Mouse (Mus musculus) heart, embryonic 16.5 days (tissue): Measurements from ENCODE around the gene 4930402H24Rik. TPM values are rescaled to one million over a fixed set of nuclear protein-coding genes. Genes with fewer than 3 reads are reported as not detected.

Experiments used
- ATAC-seq: fragments of 200-750 bp; cut with Nextera tagmentation; replicated peaks from 2 replicates; pipeline ENCODE4 v1.8.0; 2017; ENCODE audit warnings: moderate number of reproducible peaks; ENCODE audit not compliant: insufficient read depth, low FRiP score; ENCODE audit errors: extremely low read depth
- H3K27ac ChIP-seq: fragments of 300-500 bp; sonication (generic); 2 replicates; pipeline ENCODE4 v1.5.1; 2014; ENCODE audit warnings: mild to moderate bottlenecking, low read length, control low read depth, moderate library complexity
- H3K27me3 ChIP-seq: fragments of 300-500 bp; sonication (generic); 2 replicates; pipeline ENCODE4 v1.6.1; 2014; ENCODE audit warnings: low read length, mixed read lengths; ENCODE audit not compliant: control insufficient read depth, insufficient read depth
- H3K36me3 ChIP-seq: fragments of 300-500 bp; sonication (generic); 2 replicates; pipeline ENCODE4 v1.6.1; 2014; ENCODE audit not compliant: control insufficient read depth, insufficient read depth
- H3K4me1 ChIP-seq: fragments of 300-500 bp; sonication (generic); 2 replicates; pipeline ENCODE4 v1.6.1; 2014; ENCODE audit warnings: low read length, mixed read lengths; ENCODE audit not compliant: control insufficient read depth, insufficient read depth
- H3K4me2 ChIP-seq: fragments of 300-500 bp; sonication (generic); 2 replicates; pipeline ENCODE4 v1.6.1; 2014; ENCODE audit warnings: low read depth, mild to moderate bottlenecking, control low read depth, low read length
- H3K4me3 ChIP-seq: fragments of 300-500 bp; sonication (generic); 2 replicates; pipeline ENCODE4 v1.5.1; 2014; ENCODE audit warnings: mild to moderate bottlenecking, control low read depth, low read length
- H3K9ac ChIP-seq: fragments of 300-500 bp; sonication (generic); 2 replicates; pipeline ENCODE4 v1.6.1; 2014; ENCODE audit warnings: low read length, control low read depth
- H3K9me3 ChIP-seq: fragments of 300-500 bp; sonication (generic); replicated peaks from 2 replicates; pipeline ENCODE4 v1.6.1; 2016; ENCODE audit warnings: low read length; ENCODE audit not compliant: control insufficient read depth
- whole genome bisulfite sequencing: fragments of 180-500 bp; shearing (Covaris S2); extraction: QIAGEN DNeasy Blood & Tissue Kit; methylation state at CpG from one replicate; pipeline ENCODE4 v1.1.7; 2014; 5-methylcytosine and 5-hydroxymethylcytosine counted together
- polyA plus RNA-seq: library from polyadenylated mRNA; unstranded; fragments of >200 nt; fragmentation: Nextera tagmentation; extraction: Ambion mirVana; gene quantifications from 2 replicates; pipeline ENCODE4 v1.2.1, GENCODE M21; 2015

4930402H24Rik gene
- polyA plus RNA-seq, 1 experiment from 2014 or later: 51.5 TPM

DNA sequence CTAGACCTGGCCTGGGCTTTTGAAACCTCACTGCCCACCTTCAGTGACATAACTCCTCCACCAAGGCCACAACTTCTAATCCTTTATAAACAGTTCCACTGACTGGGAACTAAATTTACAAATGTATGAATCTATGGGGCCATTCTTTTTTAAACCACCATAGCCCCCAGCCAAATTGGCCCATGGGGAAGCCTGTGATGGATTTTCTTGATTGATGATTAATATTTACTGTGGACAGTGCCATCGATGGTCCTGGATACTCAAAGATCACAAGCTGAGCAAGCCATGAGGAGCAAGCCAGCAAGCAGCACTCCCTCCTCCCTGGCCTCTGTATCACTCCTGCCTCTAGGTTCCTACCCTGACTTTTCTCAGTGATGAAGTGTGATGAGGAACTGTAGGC, 11.5 kb upstream of the 4930402H24Rik start:
- H3K36me3 ChIP-seq: no peaks in the 10 kb centered on the region
- H3K27me3 ChIP-seq: no peaks in the 10 kb centered on the region
- peaks cover 13% of the 10 kb centered on the region for H3K4me1 ChIP-seq
- H3K4me2 ChIP-seq: no peak overlapping the region
- 87% methylated on average over 1 of the region's 1 CpGs for WGBS
- no peak overlapping the region for H3K4me3 ChIP-seq
- no peaks in the 10 kb centered on the region for H3K9me3 ChIP-seq
- no peak for ATAC-seq
- no peak overlapping the region for H3K27ac ChIP-seq
- no peak overlapping the region for H3K9ac ChIP-seq

DNA sequence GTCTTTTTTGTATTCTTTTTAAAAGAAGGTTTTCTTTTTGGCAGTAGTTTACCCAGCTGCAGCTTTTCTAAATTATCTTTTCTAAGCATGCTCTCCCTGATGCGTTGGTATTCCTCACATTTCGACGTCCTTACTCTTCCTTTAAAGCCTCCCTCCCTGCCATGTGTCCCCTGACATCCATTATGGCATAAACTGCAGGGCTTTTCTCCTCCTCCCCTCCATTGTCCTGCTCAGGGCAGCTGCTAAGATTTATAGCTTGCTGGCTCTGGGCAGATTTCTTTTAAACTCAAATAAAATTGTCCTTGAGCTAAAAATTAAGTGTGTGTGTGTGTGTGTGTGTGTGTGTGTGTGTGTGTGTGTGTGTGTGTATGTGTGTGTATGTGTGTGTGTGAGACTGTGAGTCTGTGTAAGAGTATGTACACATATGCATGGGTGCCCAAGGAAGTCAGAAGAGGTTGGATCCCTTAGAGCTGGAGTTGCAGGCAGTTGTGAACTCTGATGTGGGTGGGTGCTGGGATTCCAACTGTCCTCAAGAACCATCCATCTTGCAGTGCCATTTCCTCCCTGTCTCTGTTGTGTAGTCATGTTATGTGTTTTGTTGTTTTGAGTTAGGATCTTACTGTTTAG, 10.4 kb upstream of the 4930402H24Rik start:
- H3K36me3 ChIP-seq: no peaks in the 10 kb centered on the region
- no peak overlapping the region for H3K9ac ChIP-seq
- no peak for ATAC-seq
- H3K27me3 ChIP-seq: no peaks in the 10 kb centered on the region
- no peak overlapping the region for H3K27ac ChIP-seq
- peaks cover 13% of the 10 kb centered on the region for H3K4me1 ChIP-seq
- no peaks in the 10 kb centered on the region for H3K9me3 ChIP-seq
- WGBS: 58% methylated on average over 3 of the region's 3 CpGs
- no peak overlapping the region for H3K4me2 ChIP-seq
- no peak overlapping the region for H3K4me3 ChIP-seq

DNA sequence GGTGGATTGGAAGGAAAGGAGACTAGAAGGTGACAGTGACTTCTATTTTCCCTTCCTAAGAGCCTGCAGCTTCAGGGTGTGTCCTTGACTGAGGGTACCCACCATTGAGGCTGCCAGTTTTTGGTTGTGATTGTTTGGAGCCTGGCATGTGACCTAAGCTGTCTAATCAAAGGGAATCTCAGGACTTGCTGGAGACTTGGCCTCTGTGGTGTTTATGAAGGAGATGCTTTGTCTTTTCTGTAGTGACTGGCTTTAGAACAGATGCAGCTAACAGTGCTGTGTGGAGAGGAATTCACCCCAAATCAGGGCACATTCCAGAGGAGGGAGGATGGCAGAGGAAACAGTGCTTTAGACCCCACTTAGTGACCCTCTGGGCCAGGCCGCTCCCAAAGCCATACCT, 8.7 kb upstream of the 4930402H24Rik start:
- H3K9me3 ChIP-seq: no peaks in the 10 kb centered on the region
- no peak overlapping the region for H3K4me2 ChIP-seq
- ATAC-seq: no peak
- no peak overlapping the region for H3K27ac ChIP-seq
- no peaks in the 10 kb centered on the region for H3K36me3 ChIP-seq
- no peak overlapping the region for H3K4me3 ChIP-seq
- WGBS: 52% methylated on average over 1 of the region's 1 CpGs
- H3K27me3 ChIP-seq: no peaks in the 10 kb centered on the region
- H3K9ac ChIP-seq: no peak overlapping the region
- H3K4me1 ChIP-seq: peaks cover 13% of the 10 kb centered on the region

DNA sequence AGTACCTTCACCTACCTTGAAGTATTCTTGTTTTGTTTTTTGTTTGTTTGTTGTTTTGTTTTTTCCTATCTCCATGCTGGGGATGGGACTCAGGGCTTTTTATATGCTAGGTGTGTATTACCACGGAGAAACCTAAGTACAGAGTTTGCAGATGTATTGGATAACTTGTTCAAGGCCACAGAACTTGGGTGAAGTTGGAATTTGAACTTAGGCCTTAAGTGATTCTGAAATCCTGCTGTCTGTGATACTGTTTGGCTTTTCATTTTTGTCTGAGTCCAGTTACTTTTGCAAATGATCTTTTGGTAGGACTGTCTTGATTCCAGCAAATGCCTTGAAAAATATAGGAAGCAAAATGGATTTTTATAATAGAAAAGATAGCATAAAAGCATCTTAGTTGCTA, 5.5 kb upstream of the 4930402H24Rik start:
- no peak overlapping the region for H3K27ac ChIP-seq
- H3K4me2 ChIP-seq: no peak overlapping the region
- H3K9ac ChIP-seq: no peak overlapping the region
- ATAC-seq: no peak
- no peaks in the 10 kb centered on the region for H3K36me3 ChIP-seq
- 66% methylated on average over 1 of the region's 1 CpGs for WGBS
- no peaks in the 10 kb centered on the region for H3K27me3 ChIP-seq
- no peaks in the 10 kb centered on the region for H3K9me3 ChIP-seq
- H3K4me1 ChIP-seq: peaks cover 25% of the 10 kb centered on the region
- no peak overlapping the region for H3K4me3 ChIP-seq

DNA sequence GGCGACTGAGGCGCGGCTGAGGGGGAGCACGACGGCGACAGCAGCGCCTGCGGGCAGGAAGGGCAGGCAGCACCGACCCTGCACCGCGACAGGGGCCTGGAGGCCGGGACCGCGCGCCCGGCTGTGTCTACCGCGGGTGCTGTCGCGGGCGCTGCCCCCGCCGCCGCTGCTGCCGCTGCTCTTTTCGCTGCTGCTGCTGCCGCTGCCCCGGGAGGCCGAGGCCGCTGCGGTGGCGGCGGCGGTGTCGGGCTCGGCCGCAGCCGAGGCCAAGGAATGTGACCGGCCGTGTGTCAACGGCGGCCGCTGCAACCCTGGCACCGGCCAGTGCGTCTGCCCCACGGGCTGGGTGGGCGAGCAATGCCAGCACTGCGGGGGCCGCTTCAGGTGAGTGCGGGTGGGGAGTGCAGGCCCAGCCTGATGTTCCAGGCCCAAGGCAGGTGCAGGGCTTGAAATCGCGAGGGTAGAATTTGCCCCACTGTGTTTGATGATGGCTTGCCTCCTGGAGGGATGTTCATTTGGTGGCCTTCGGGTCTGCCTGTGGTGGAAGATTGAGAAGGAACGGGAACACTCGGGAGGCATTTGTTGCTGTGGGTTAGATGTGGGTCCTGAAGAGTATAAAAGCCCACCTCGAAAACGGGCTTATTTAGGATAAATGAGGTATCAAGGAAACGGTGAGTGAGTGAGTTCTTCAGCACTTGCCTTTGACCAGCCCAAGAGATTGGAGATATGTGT, 544 bp upstream of the 4930402H24Rik start:
- H3K4me1 ChIP-seq: peaks cover 20% of the 10 kb centered on the region
- H3K9ac ChIP-seq: peak overlapping the region; percentile 94
- under 1% methylated on average over 41 of the region's 58 CpGs for WGBS
- peak overlapping the region; percentile 99 for H3K4me3 ChIP-seq
- H3K9me3 ChIP-seq: no peaks in the 10 kb centered on the region
- H3K4me2 ChIP-seq: peak overlapping the region; percentile 90
- no peaks in the 10 kb centered on the region for H3K36me3 ChIP-seq
- H3K27ac ChIP-seq: peak overlapping the region; percentile 73
- no peaks in the 10 kb centered on the region for H3K27me3 ChIP-seq
- ATAC-seq: peak; percentile 41; the same call in 1 of the 2 replicates

DNA sequence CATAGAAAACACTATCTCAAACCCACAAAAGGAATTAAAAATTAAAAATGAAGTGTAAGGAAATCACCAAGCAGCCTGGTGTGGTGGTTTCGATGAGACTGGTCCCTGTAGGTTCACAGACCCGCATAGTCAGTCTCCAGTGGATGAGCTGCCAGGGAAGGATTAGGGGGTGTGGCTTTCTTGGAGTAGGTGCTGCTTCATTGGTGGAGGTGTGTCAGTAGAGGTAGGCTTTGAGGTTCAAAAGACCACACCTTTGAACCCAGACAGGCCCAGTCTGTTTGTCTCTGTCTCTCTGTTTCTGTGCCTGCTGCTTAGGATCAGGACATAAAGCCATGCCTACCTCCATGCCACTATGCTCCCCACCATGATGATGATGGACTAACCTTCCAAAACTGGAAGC, 7.4 kb downstream of the 4930402H24Rik start:
- H3K9ac ChIP-seq: no peak overlapping the region
- no peaks in the 10 kb centered on the region for H3K4me1 ChIP-seq
- no peaks in the 10 kb centered on the region for H3K27me3 ChIP-seq
- ATAC-seq: no peak
- H3K4me2 ChIP-seq: no peak overlapping the region
- no peaks in the 10 kb centered on the region for H3K36me3 ChIP-seq
- 90% methylated on average over 2 of the region's 2 CpGs for WGBS
- H3K4me3 ChIP-seq: no peak overlapping the region
- H3K9me3 ChIP-seq: no peaks in the 10 kb centered on the region
- no peak overlapping the region for H3K27ac ChIP-seq

DNA sequence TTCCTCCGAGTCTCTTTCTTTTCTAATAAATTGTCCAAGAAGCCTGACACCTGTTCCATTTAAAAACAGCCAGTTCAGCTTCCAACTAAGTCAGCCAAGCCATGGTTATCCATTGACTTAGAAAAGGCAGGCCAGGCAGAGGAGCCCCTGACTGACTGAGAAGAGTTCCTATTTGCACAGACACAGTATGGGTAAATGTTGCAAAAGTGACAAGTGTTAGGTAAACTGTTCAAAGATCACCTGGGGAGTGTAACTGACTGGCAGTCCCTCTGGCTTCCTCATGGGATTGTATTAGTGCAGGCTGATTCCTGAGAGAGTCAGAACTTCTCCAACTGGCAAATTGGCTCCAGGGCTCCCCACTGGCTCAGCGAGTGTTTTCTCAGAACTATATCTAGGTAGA, 8.3 kb downstream of the 4930402H24Rik start:
- ATAC-seq: no peak
- Histone ChIP-seq H3K4me2 (no peak overlapping the region), H3K9me3 (no peaks in the 10 kb centered on the region), H3K4me1 (no peaks in the 10 kb centered on the region), H3K9ac (no peak overlapping the region), H3K27me3 (no peaks in the 10 kb centered on the region), H3K27ac (no peak overlapping the region), H3K4me3 (no peak overlapping the region), H3K36me3 (no peaks in the 10 kb centered on the region)
- WGBS: 74% methylated on average over 2 of the region's 2 CpGs

DNA sequence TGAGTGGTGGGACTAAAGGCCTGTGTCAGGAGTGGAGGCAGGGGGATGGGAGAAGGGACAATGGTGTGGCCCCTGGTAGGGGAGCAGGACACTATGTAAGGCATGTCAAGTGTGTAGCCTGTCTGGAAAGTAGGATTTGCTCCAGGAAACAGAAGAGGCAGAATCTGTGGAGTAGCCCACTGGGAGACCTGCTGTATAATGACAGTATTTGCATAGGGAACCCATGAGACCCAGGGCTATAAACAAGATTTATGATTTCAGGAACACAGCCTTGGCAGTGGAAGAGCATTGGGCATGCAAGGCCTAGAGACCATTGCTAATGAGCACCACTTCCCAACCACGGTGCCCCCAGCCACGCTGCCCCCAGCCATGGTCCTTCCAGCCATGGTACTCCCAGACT, 9.3 kb downstream of the 4930402H24Rik start:
- Histone ChIP-seq H3K4me3 (no peak overlapping the region), H3K9ac (no peak overlapping the region), H3K36me3 (0 out of 2 replicates have a peak, but pooled peaks cover 2% of the 10 kb centered on the region), H3K4me1 (no peaks in the 10 kb centered on the region), H3K4me2 (no peak overlapping the region), H3K27ac (no peak overlapping the region), H3K27me3 (no peaks in the 10 kb centered on the region), H3K9me3 (no peaks in the 10 kb centered on the region)
- no peak for ATAC-seq
- WGBS: 83% methylated on average over 2 of the region's 2 CpGs

DNA sequence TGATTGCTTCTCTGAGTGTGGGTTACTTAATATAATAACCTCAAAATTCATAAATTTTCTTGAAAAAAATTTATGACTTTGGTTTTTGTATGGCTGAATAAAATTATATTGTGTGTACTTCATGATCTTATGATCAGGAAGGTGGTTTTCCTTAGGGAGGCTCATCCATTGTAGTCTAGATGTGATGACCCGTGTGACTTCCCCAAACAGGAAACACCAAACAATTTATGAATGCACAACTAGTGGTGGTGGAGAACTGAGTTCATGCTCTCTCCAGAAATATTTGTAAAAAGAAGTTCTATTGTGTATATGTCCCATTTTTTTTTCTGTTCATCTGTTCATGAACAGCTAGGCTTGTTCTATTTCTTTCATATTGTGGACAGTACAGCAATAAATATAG, 18.8 kb downstream of the 4930402H24Rik start:
- Histone ChIP-seq H3K4me1 (no peaks in the 10 kb centered on the region), H3K9ac (no peak overlapping the region), H3K27ac (no peak overlapping the region), H3K36me3 (0 out of 2 replicates have a peak, but pooled peaks cover 6% of the 10 kb centered on the region), H3K4me2 (no peak overlapping the region), H3K27me3 (no peaks in the 10 kb centered on the region), H3K4me3 (no peak overlapping the region), H3K9me3 (no peaks in the 10 kb centered on the region)
- WGBS: 80% methylated on average over 1 of the region's 1 CpGs
- ATAC-seq: no peak
